Mouse (Mus musculus): ENCODE measurements around the gene Mgea5.

The Mgea5 gene

GRCm38 (mm10) chr19:45783181-45783932 lies at the start of gene Mgea5:
TSS of gene Mgea5 (minus strand) at chr19:45783837.
- DNase-seq = peak; percentile 100

- no peak for DNase-seq
These were observed 47.0 kb upstream of the Mgea5 start for GRCm38 (mm10) chr19:45830679-45831078.

- no peak for DNase-seq
These were observed 44.1 kb upstream of the Mgea5 start for GRCm38 (mm10) chr19:45827736-45828135.

- no peak for DNase-seq
These were observed 43.5 kb upstream of the Mgea5 start for GRCm38 (mm10) chr19:45827125-45827524.

- DNase-seq = peak; percentile 96
These were observed 42.5 kb upstream of the Mgea5 start for GRCm38 (mm10) chr19:45826146-45826545.

GRCm38 (mm10) chr19:45821832-45822231 lies 38.2 kb upstream of the Mgea5 start:
- no peak for DNase-seq

- peak; percentile 71 for DNase-seq
These were observed 34.3 kb upstream of the Mgea5 start for GRCm38 (mm10) chr19:45817816-45818490.

GRCm38 (mm10) chr19:45816727-45817126 lies 33.1 kb upstream of the Mgea5 start:
- DNase-seq = peak; percentile 77

GRCm38 (mm10) chr19:45815831-45816405 lies 32.3 kb upstream of the Mgea5 start, which contains the start of gene Kcnip2:
TSS of gene Kcnip2 (minus strand) at chr19:45816061.
- peak; percentile 95 for DNase-seq

- no peak for DNase-seq
These were observed 31.5 kb upstream of the Mgea5 start for GRCm38 (mm10) chr19:45815170-45815569.

GRCm38 (mm10) chr19:45813801-45814200 lies 30.2 kb upstream of the Mgea5 start:
- DNase-seq = peak; percentile 88

GRCm38 (mm10) chr19:45813263-45813662 lies 29.6 kb upstream of the Mgea5 start:
- peak; percentile 94 for DNase-seq

GRCm38 (mm10) chr19:45812673-45813252 lies 29.1 kb upstream of the Mgea5 start:
- DNase-seq = peak; percentile 81

- DNase-seq = peak; percentile 90
These were observed 28.5 kb upstream of the Mgea5 start for GRCm38 (mm10) chr19:45812115-45812514.

GRCm38 (mm10) chr19:45811028-45811674 lies 27.5 kb upstream of the Mgea5 start:
- peak; percentile 89 for DNase-seq

- no peak for DNase-seq
These were observed 24.1 kb upstream of the Mgea5 start for GRCm38 (mm10) chr19:45807732-45808131.

- peak; percentile 70 for DNase-seq
These were observed 22.2 kb upstream of the Mgea5 start for GRCm38 (mm10) chr19:45805817-45806216.

GRCm38 (mm10) chr19:45804593-45805368 lies 21.1 kb upstream of the Mgea5 start:
- DNase-seq = peak; percentile 94

GRCm38 (mm10) chr19:45803408-45803807 lies 19.8 kb upstream of the Mgea5 start:
- DNase-seq = peak; percentile 83

GRCm38 (mm10) chr19:45802702-45803101 lies 19.1 kb upstream of the Mgea5 start:
- DNase-seq = peak; percentile 66

- DNase-seq = no peak
These were observed 13.2 kb upstream of the Mgea5 start for GRCm38 (mm10) chr19:45796879-45797278.

- peak; percentile 89 for DNase-seq
These were observed 12.5 kb upstream of the Mgea5 start for GRCm38 (mm10) chr19:45796061-45796556.
